Mouse (Mus musculus) CD8-positive naive resting alpha-beta T cell, adult 2 months (primary cell): ENCODE results near the gene Plekhg5.
A peak's percentile ranks its signal among the peaks of the same experiment; 100 is the strongest.

ENCODE experiments used
- DNase-seq, 2 experiments: peaks; one replicate each; pipeline ENCODE4 v3.0.0; 2022; ENCODE audit warnings: low read depth in 2 of 2, low spot score in 2 of 2

Gene Plekhg5

GRCm38 (mm10) chr4:152096927-152097326 lies 24.6 kb downstream of the Plekhg5 start:
- DNase-seq: no peak

- DNase-seq: no peak
Measured at GRCm38 (mm10) chr4:152097911-152098799, 25.9 kb downstream of the Plekhg5 start.

- no peak for DNase-seq
Measured at GRCm38 (mm10) chr4:152100541-152100940, 28.2 kb downstream of the Plekhg5 start.

GRCm38 (mm10) chr4:152101081-152101653 lies 28.9 kb downstream of the Plekhg5 start:
- no peak for DNase-seq

- DNase-seq: no peak
Measured at GRCm38 (mm10) chr4:152101921-152102320, 29.6 kb downstream of the Plekhg5 start.

GRCm38 (mm10) chr4:152103025-152103424 lies 30.7 kb downstream of the Plekhg5 start:
- DNase-seq: peak; percentile 64 to 74

GRCm38 (mm10) chr4:152106746-152107145 lies 34.4 kb downstream of the Plekhg5 start:
- no peak for DNase-seq

GRCm38 (mm10) chr4:152107493-152107892 lies 35.2 kb downstream of the Plekhg5 start:
- no peak for DNase-seq

GRCm38 (mm10) chr4:152107971-152108509 lies 35.7 kb downstream of the Plekhg5 start:
- DNase-seq: no peak

- DNase-seq: no peak
Measured at GRCm38 (mm10) chr4:152108673-152109072, 36.4 kb downstream of the Plekhg5 start.

- DNase-seq: no peak
Measured at GRCm38 (mm10) chr4:152109509-152109908, 37.2 kb downstream of the Plekhg5 start.

- DNase-seq: no peak
Measured at GRCm38 (mm10) chr4:152110689-152111088, 38.4 kb downstream of the Plekhg5 start.

- DNase-seq: no peak
Measured at GRCm38 (mm10) chr4:152112329-152112728, 40.0 kb downstream of the Plekhg5 start.

GRCm38 (mm10) chr4:152114080-152114479 lies 41.8 kb downstream of the Plekhg5 start:
- DNase-seq: no peak

- DNase-seq: peak in 1 of 2 experiments; percentile 35
Measured at GRCm38 (mm10) chr4:152115921-152116612, 43.8 kb downstream of the Plekhg5 start, which contains the start of gene Tnfrsf25. Gene Tnfrsf25, plus strand, starts transcription at chr4:152115934.

- no peak for DNase-seq
Measured at GRCm38 (mm10) chr4:152117538-152117937, 45.2 kb downstream of the Plekhg5 start.

- DNase-seq: peak in 1 of 2 experiments; percentile 36
Measured at GRCm38 (mm10) chr4:152119396-152120292, 47.3 kb downstream of the Plekhg5 start.

GRCm38 (mm10) chr4:152120311-152121182 lies 48.2 kb downstream of the Plekhg5 start:
- DNase-seq: peak in 1 of 2 experiments; percentile 32

- DNase-seq: no peak
Measured at GRCm38 (mm10) chr4:152121183-152121505, 48.8 kb downstream of the Plekhg5 start.
